ENCODE assay signal across 30 mouse cellular contexts in the genomic region with DNA sequence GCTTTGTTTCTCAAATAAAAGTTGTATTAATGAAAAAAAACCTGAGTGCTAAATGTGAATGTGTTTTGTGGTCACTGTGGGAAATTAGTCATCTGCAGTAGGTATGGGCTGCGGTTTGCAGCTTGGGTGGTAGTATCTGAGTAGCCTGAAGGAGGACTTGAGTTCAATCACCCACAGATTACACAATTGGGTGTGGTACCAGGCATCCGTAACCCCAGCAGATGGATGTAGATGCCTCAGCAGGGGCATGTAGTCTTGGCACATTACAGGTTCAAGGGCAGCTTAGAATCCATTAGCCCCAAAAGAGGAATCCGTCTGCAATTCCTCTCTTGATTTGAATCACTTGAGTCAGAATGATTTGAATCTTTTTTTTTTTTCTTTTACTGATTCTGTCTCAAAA. TPM values are rescaled to one million over a fixed set of nuclear protein-coding genes. Genes with fewer than 3 reads are reported as not detected.
DNase-seq lines count a peak whose midpoint lies in the region; ATAC-seq and TF ChIP-seq lines count a peak whose summit lies in the region.
"Had no signal": no experiment of that assay in that cellular context is flagged by ENCODE, and none has a peak within 500 bp of the region (broad histone marks: within the 10 kb centered on the region; RNA-seq: fewer than 3 reads in every experiment).

No protein-coding gene starts in this region.

- 0 out of 2 replicates have a peak, but pooled peaks have one; percentile 23 for TF ChIP-seq EP300 in CH12.LX (IDR thresholded peaks at IDR 0.05; ENCODE audit: low read length)

- DNase-seq in 416B (ENCODE audit: low read depth) (peak; percentile 94), CH12.LX (ENCODE audit: extremely low read depth) (no peak)
- DNase-seq in right cerebral cortex, postnatal 36 days (ENCODE audit: low spot score in 2 of 2) = no peak
- no peak for DNase-seq in thymus, postnatal 25 days
- DNase-seq in layer of hippocampus, postnatal 25 days (ENCODE audit: extremely low spot score in 1 of 2, low spot score in 1 of 2) = no peak
- DNase-seq: adrenal gland, postnatal 14 days; cerebellum, adult 11-12 months; cerebellum, adult 9-11 months; gastrocnemius, adult 2 months; gastrocnemius, postnatal 36 days; heart, postnatal 14 days; kidney, adult 18-20 months; kidney, postnatal 36 days; liver, embryonic 13.5 days; lung, adult 18-20 months; lung, postnatal 4 days; thymus, adult 2 months had no signal

- dilution Hi-C loops in CH12.LX (cut with MboI; ENCODE audit: extremely low pct_ligation_motif_present, extremely low pct_unique_long_range_greater_than_20kb, low sequenced_read_pairs) = no loop called here

- no peak overlapping the region for H3K9ac ChIP-seq in CH12.LX (ENCODE audit: insufficient read depth, low read depth)
- H3K9ac ChIP-seq: embryonic facial prominence, embryonic 13.5 days; forebrain, embryonic 15.5 days; hindbrain, embryonic 15.5 days; limb, embryonic 15.5 days; liver, embryonic 13.5 days; midbrain, embryonic 15.5 days had no signal

- TF ChIP-seq POLR2A in CH12.LX (IDR thresholded peaks at IDR 0.05; ENCODE audit: low read depth, low read length) = no peak
- no peak for TF ChIP-seq POLR2A in myocyte (IDR thresholded peaks at IDR 0.05; ENCODE audit: insufficient read length, low read depth)

- 0 out of 2 replicates have a peak, but pooled peaks have one; percentile 36 for ATAC-seq in common myeloid progenitor, adult 5-6 weeks (replicated peaks; ENCODE audit: low read depth, poor library complexity, severe bottlenecking)
- ATAC-seq: forebrain, embryonic 15.5 days; lung, postnatal 0 days; midbrain, embryonic 15.5 days had no signal

- H3K4me2 ChIP-seq in CH12.LX (ENCODE audit: insufficient read depth, low read depth, poor library complexity, severe bottlenecking) (no peak overlapping the region), myocyte (ENCODE audit: low read depth) (no peak overlapping the region)
- H3K4me2 ChIP-seq: embryonic facial prominence, embryonic 13.5 days; forebrain, embryonic 15.5 days; hindbrain, embryonic 15.5 days; limb, embryonic 15.5 days; liver, embryonic 13.5 days; midbrain, embryonic 15.5 days had no signal

- in situ Hi-C loops in CH12.LX (cut with MboI; ENCODE audit: low pct_ligation_motif_present, low pct_unique_long_range_greater_than_20kb, low sequenced_read_pairs) = no loop called here

- H3K79me2 ChIP-seq in CH12.LX (replicated peaks; ENCODE audit: control insufficient read depth, extremely low read depth, insufficient read depth, poor library complexity, severe bottlenecking) (no peaks in the 10 kb centered on the region), myocyte (ENCODE audit: control insufficient read depth, insufficient read depth) (no peaks in the 10 kb centered on the region)

- H3K27me3 ChIP-seq in CH12.LX (replicated peaks) (no peaks in the 10 kb centered on the region), myocyte (ENCODE audit: control insufficient read depth, insufficient read depth, insufficient read length) (no peaks in the 10 kb centered on the region)
- H3K27me3 ChIP-seq: embryonic facial prominence, embryonic 13.5 days; forebrain, embryonic 15.5 days; hindbrain, embryonic 15.5 days; limb, embryonic 15.5 days; liver, embryonic 13.5 days; midbrain, embryonic 15.5 days had no signal

- peaks cover 7% of the 10 kb centered on the region for H3K9me3 ChIP-seq in CH12.LX (replicated peaks; ENCODE audit: low read length)
- H3K9me3 ChIP-seq: embryonic facial prominence, embryonic 13.5 days; forebrain, embryonic 10.5 days; forebrain, embryonic 15.5 days; hindbrain, embryonic 10.5 days; hindbrain, embryonic 15.5 days; limb, embryonic 10.5 days; limb, embryonic 15.5 days; liver, embryonic 13.5 days; midbrain, embryonic 15.5 days had no signal

- H3K27ac ChIP-seq in CH12.LX (ENCODE audit: insufficient read depth, low read depth) = no peak overlapping the region
- H3K27ac ChIP-seq: embryonic facial prominence, embryonic 13.5 days; forebrain, embryonic 10.5 days; forebrain, embryonic 15.5 days; gastrocnemius, adult 2 months; hindbrain, embryonic 10.5 days; hindbrain, embryonic 15.5 days; layer of hippocampus, adult 2 months; limb, embryonic 10.5 days; limb, embryonic 15.5 days; liver, embryonic 13.5 days; midbrain, embryonic 15.5 days had no signal

- no peaks in the 10 kb centered on the region for H3K36me3 ChIP-seq in CH12.LX (replicated peaks in 1 of 2; ENCODE audit: control insufficient read depth in 1 of 2, insufficient read depth in 1 of 2, low read length in 1 of 2)
- no peaks in the 10 kb centered on the region for H3K36me3 ChIP-seq in myocyte (ENCODE audit: control insufficient read depth, insufficient read depth)
- H3K36me3 ChIP-seq: embryonic facial prominence, embryonic 13.5 days; forebrain, embryonic 10.5 days; forebrain, embryonic 15.5 days; hindbrain, embryonic 10.5 days; hindbrain, embryonic 15.5 days; limb, embryonic 10.5 days; limb, embryonic 15.5 days; liver, embryonic 13.5 days; midbrain, embryonic 15.5 days had no signal

- H3K4me1 ChIP-seq in CH12.LX (ENCODE audit: control insufficient read depth in 1 of 2, insufficient read depth in 2 of 2) = peaks cover 3% of the 10 kb centered on the region in 2 experiments; a peak in 3 of 4 replicates
- H3K4me1 ChIP-seq: embryonic facial prominence, embryonic 13.5 days; forebrain, embryonic 10.5 days; forebrain, embryonic 15.5 days; hindbrain, embryonic 10.5 days; hindbrain, embryonic 15.5 days; limb, embryonic 10.5 days; limb, embryonic 15.5 days; liver, embryonic 13.5 days; midbrain, embryonic 15.5 days had no signal

- H3K4me3 ChIP-seq in CH12.LX (replicated peaks in 1 of 3; ENCODE audit: low read depth in 2 of 3, low read length in 2 of 3, poor library complexity in 1 of 3) (no peak overlapping the region), myocyte (no peak overlapping the region)
- H3K4me3 ChIP-seq: embryonic facial prominence, embryonic 13.5 days; forebrain, embryonic 10.5 days; forebrain, embryonic 15.5 days; gastrocnemius, adult 2 months; hindbrain, embryonic 10.5 days; hindbrain, embryonic 15.5 days; layer of hippocampus, adult 2 months; limb, embryonic 10.5 days; limb, embryonic 15.5 days; liver, embryonic 13.5 days; midbrain, embryonic 15.5 days had no signal

- no peak overlapping the region for H3ac ChIP-seq in myocyte (ENCODE audit: control insufficient read depth, insufficient read length)

- TF ChIP-seq RAD21 in CH12.LX (IDR thresholded peaks at IDR 0.05; ENCODE audit: low read depth, low read length) = no peak

- no peak for TF ChIP-seq CTCF in CH12.LX (conservative IDR thresholded peaks at IDR 0.05 in 1 of 2, IDR thresholded peaks at IDR 0.05 in 1 of 2; ENCODE audit: low read depth in 2 of 2, low read length in 2 of 2)

TF ChIP-seq in CH12.LX, 34 proteins besides CTCF, POLR2A, EP300 and RAD21:
- no peak for TF ChIP-seq CHD2 (IDR thresholded peaks at IDR 0.05; ENCODE audit: low read length)
- TF ChIP-seq IRF4 (IDR thresholded peaks at IDR 0.05; ENCODE audit: low read depth, low read length) = 0 out of 2 replicates have a peak, but pooled peaks have one; percentile 13
- TF ChIP-seq SMC3 (IDR thresholded peaks at IDR 0.05; ENCODE audit: low read depth, low read length) = no peak
- no peak for TF ChIP-seq TBP (conservative IDR thresholded peaks at IDR 0.05; ENCODE audit: low read depth, low read length)
- TF ChIP-seq ZNF384 (IDR thresholded peaks at IDR 0.05; ENCODE audit: low read depth, low read length) = 0 out of 2 replicates have a peak, but pooled peaks have one; percentile 21
- TF ChIP-seq BHLHE40 (IDR thresholded peaks at IDR 0.05; ENCODE audit: low read depth, low read length) = no peak
- TF ChIP-seq JUND (conservative IDR thresholded peaks at IDR 0.05; ENCODE audit: low read depth, low read length) = no peak

TF ChIP-seq in myocyte, 11 proteins besides CTCF, POLR2A, EP300 and RAD21:
- TF ChIP-seq CEBPB (IDR thresholded peaks at IDR 0.05; ENCODE audit: insufficient read depth, poor library complexity, severe bottlenecking) (peak; percentile 53; the same call in 1 of the 2 replicates), MYOG (IDR thresholded peaks at IDR 0.05; ENCODE audit: control insufficient read depth in 1 of 3, insufficient read depth in 1 of 3, insufficient read length in 2 of 3, low read depth in 2 of 3) (no peak), POLR2AphosphoS2 (IDR thresholded peaks at IDR 0.05; ENCODE audit: insufficient read length, low read depth) (no peak), USF1 (IDR thresholded peaks at IDR 0.05; ENCODE audit: low read depth) (no peak)

RNA-seq across cellular contexts. Expression of gene Plagl1, which starts 25.0 kb away (rescaled TPM):
- 0.42 and 1.7 TPM in 2 replicates for total RNA-seq in CH12.LX (2012; rRNA removed)
- total RNA-seq in CH12.LX (2014; rRNA removed) = 0.04 and 0.48 TPM in 2 replicates
- 0.22 and 0.87 TPM in 2 replicates for polyA plus RNA-seq in CH12.LX (2012; ENCODE audit: insufficient read length, low read depth)
- 0.14 TPM in 1 of 2 replicates, not detected in the other for total RNA-seq in common myeloid progenitor, adult 5-6 weeks (2017)
- 0.40 TPM for polyA plus RNA-seq in myocyte (2012; fragmentation: generic; extraction: Trizol)
- 10 to 100 TPM; 17.5 to 19.9 TPM for total RNA-seq in layer of hippocampus, postnatal 25 days (2021)
- total RNA-seq: neutrophil, adult 5-6 weeks had no signal

RNA-seq across cellular contexts. Expression of gene Sf3b5, which starts 30.1 kb away (rescaled TPM):
- total RNA-seq in CH12.LX (2012; rRNA removed) (49.1 and 49.6 TPM in 2 replicates), CH12.LX (2014; rRNA removed) (41.8 and 51.3 TPM in 2 replicates)
- polyA plus RNA-seq in CH12.LX (2012; ENCODE audit: insufficient read length, low read depth) (36.6 and 41.9 TPM in 2 replicates), myocyte (2012; fragmentation: generic; extraction: Trizol) (27.8 TPM)
- 16.9 and 17.4 TPM in 2 replicates for total RNA-seq in common myeloid progenitor, adult 5-6 weeks (2017)
- 1 to 10 TPM; 9.3 to 9.8 TPM for total RNA-seq in layer of hippocampus, postnatal 25 days (2021)

Comparison
In these comparisons a context has a peak if more than half of its experiments do, and no peak if none do; other contexts are left out.
1. RNA of gene Plagl1, which starts 25.0 kb away (total RNA-seq): 17.5 to 19.9 TPM in layer of hippocampus, postnatal 25 days; 0.04 to 1.7 TPM in CH12.LX and 0.14 TPM in common myeloid progenitor, adult 5-6 weeks; every median in the first group is over 4 times any median in the second.